Mouse (Mus musculus): ENCODE measurements around the gene Gm9972.

The Gm9972 gene

GRCm38 (mm10) chr11:43035446-43035845 is at the start of gene Gm9972:
Gene Gm9972, plus strand, starts transcription at chr11:43035746.
- DNase-seq (ENCODE audit: low spot score in 2 of 2): no peak

- no peak for DNase-seq (ENCODE audit: low spot score in 2 of 2)
Measured at GRCm38 (mm10) chr11:42999188-42999587, 36.4 kb upstream of the Gm9972 start.

DNA sequence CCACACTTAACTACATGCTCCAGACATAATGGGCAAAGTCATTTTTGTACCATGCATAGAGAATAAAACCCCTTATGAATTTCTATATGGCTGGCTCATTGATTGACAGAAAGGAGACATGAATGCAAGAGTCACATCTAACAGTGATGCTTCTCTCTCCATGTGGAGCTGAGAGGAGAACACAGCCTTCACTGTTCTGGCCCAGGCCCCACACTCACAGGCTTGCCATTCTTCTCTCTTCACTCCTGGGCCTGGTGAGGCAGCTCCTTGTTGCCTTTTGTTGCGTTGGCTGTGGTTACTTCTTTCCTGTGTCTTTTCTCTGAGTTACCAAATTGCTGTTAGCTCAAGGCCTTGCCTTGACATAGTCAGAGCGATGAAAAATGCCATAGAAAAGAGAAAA is 23.6 kb upstream of the Gm9972 start:
- no peak for DNase-seq (ENCODE audit: low spot score in 2 of 2)

DNA sequence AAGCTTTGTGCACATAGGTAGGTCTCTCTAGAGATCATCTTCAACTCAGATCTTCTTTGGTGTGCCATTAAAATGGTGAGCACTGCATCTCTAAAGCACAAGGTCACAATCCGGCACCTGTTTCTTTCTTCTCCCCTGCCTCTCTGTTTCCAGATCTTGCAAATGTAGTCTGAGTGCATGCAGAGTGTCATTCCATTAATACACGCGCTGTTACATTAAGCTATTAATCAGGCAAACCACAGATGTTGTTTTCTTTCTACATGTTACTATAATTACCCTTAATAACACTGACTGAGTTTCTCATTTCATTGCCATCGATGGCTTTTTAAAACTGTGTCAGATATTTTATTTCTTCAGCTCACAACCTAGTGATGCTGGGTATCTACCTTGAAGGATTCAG is 22.6 kb upstream of the Gm9972 start:
- DNase-seq (ENCODE audit: low spot score in 2 of 2): no peak

DNA sequence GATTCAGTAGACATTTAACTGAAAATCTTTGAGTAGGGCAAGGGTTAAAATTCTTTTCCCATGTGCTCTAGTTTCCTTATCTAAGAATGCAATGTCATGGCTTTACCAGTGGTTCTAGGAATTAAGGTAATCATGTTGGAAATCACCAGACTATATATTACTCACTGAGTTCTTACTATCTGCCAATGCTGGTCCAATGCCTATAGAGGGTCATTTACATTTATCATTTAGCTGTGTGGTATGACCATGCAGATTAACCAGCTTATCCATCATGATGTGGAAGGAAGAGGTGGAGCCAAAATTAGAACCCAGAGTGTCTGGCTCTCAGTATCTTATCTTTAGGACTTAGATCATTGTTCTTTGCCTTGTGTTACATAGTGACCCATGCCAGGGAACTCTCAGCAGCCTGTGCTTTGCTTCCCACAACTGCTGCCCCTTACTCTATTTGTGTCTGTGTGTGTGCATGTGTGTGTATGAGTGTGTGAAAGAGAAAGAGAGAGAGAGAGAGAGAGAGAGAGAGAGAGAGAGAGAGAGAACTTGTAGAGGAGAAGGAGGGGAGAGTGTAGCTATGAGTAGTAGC is 12.3 kb upstream of the Gm9972 start:
- DNase-seq (ENCODE audit: low spot score in 2 of 2): no peak

- DNase-seq (ENCODE audit: low spot score in 2 of 2): no peak
Measured at GRCm38 (mm10) chr11:43029813-43030212, 5.7 kb upstream of the Gm9972 start.

DNA sequence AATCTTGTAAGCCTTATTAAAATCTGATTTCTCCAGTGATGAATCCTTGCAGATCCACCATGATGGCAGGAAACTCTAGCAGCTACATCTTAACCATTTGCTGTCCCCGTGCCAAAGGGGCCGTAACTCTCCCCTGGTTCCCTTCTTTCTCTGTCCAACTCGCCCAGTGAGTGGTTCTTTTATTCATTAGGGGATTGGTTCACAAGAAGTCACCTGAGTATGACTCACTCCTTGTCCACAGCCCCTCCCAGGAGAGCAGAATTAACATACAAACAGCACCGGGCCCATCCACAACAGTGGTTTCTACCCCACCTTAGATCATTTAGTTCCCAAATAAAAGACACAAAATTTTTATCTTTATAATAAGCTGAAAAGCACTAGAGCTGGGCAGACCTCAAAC is 3.4 kb upstream of the Gm9972 start:
- no peak for DNase-seq (ENCODE audit: low spot score in 2 of 2)

DNA sequence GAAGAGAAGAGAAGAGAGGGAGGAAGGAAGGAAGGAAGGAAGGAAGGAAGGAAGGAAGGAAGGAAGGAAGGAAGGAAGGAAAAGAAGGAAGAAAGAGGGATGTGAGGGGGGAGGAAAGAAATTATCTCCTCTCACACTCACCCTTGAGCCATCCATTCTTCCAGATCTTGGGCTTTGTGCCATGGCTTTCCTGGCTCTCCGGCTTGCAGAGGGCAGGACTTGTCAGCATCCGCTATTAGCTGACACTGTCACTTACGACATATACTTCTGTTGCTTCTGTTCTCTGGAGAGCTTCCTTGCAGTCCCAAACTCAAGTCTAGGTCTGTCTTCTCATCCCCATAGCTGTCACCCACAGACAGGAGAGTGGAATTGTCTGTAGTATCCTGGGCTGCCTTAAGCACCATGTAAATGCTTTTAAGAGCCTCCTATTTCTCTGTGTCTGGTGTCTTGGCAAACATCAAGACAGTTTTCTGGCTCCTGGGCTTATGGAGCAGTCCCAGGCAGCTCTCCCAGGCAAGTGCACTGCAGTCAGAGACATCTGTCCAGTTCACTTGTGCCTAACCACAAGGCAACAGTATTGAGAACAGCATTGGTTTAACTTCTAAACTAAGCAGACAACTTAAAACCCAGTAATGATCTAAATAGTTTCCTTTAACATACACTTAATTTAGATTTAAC is 10.5 kb downstream of the Gm9972 start:
- no peak for DNase-seq (ENCODE audit: low spot score in 2 of 2)

- no peak for DNase-seq (ENCODE audit: low spot score in 2 of 2)
Measured at GRCm38 (mm10) chr11:43049363-43049762, 13.8 kb downstream of the Gm9972 start.

DNA sequence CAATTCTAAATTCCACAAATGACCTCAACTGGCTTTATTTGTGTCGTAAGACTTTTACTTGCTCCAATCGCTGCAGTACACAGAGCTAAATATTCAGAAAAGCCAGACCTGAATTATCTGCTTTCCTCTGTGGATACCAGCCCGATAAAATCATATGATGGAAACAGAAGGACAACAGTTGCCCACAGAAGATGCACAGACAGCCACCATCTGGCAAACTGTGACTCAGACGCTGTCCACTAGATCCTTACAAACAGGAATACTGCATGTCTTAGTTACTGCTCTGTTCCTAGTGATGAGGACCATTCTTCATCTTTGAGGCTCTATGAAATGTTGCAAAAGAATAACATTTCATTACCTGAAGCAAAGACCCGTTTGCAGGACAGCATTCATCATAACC is 19.4 kb downstream of the Gm9972 start:
- no peak for DNase-seq (ENCODE audit: low spot score in 2 of 2)

DNA sequence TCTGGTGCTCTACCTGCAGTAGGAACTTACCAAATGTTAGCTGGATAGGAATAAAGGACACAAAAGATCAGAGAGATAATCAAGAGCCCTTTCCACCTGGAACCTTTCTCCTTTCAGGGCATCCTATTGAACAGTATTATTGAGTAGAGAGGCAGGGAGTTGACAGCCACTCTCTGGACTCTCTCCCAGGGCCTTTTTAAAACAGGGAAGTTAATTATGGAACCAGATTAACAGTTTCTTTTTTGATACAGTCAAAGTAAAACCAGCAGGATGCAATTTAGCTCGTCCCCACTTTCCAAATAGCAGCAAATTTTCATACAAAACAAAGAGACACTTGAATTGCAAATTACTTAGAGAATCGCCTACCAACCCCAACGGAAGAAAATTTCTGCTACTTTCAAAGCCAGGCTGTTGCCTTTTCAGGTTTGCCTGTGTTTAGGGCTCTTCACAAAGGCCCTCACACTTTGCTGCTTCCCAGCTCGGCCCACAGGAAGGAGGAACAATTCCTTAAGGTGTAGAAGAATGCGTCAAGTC is 24.0 kb downstream of the Gm9972 start:
- no peak for DNase-seq (ENCODE audit: low spot score in 2 of 2)

GRCm38 (mm10) chr11:43062286-43062685 is 26.7 kb downstream of the Gm9972 start:
- no peak for DNase-seq (ENCODE audit: low spot score in 2 of 2)

DNA sequence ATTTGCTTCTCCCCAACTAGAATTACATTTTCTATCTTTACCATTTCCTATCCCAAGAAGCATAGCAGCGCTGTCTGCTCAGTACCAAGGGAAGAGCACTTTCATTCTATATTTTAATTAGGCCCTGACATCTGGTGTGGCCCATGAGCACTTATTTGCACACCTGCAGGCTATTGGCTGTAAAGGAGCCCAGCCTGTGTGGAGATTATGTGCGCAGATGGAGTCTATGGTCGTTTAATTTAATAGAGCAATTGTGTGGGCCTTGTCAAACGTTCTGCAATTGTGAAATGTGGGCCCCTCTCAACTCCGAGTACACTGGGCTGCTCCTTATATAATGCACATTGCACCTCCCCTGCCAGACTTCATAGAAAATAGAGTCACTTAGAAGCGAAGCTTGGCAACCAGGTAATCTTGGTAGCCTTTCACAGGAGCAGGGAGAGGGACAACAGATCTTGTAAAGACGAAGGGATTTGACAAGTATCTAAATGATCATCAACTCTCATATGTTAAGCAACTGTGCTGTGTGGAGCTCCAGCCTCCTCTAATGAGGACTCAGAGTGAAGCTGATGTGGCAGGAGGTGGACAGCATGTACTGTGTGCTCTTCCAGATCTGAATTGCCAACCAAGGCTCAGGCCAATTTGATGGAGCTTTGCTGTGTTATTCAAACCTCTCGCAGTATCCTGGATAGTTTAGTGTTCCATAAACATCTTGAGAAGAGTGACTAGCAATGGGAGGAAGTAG is 50.9 kb downstream of the Gm9972 start:
- DNase-seq (ENCODE audit: low spot score in 2 of 2): no peak
